Mouse (Mus musculus) heart, postnatal 14 days (tissue): ENCODE data around the gene Pex16. TPM values are rescaled to one million over a fixed set of nuclear protein-coding genes. Genes with fewer than 3 reads are reported as not detected.

Experiments used
- DNase-seq, 2 experiments: peaks; one replicate each; pipeline ENCODE4 v3.0.0; 2021 to 2022
- intact Hi-C: fragments of 180-260 bp; cut with DNase I; formaldehyde crosslinking; loops from one replicate; pipeline ENCODE4 v1.15.1; 2025
- total RNA-seq, 2 experiments: library from RNA; stranded (reverse); gene quantifications; 2 replicates each; pipeline ENCODE4 v1.2.3; 2021

Gene Pex16
- total RNA-seq, 2 experiments from 2014 or later: 23.6 to 25.1 TPM

- intact Hi-C loops: no loop called here
- no peak for DNase-seq
Measured at GRCm38 (mm10) chr2:92365568-92365967, 8.9 kb upstream of the Pex16 start.

GRCm38 (mm10) chr2:92367383-92368029 is 7.0 kb upstream of the Pex16 start:
- intact Hi-C loops: no loop called here
- DNase-seq: no peak

- DNase-seq: no peak
- intact Hi-C loops: no loop called here
Measured at GRCm38 (mm10) chr2:92370375-92370774, 4.1 kb upstream of the Pex16 start.

GRCm38 (mm10) chr2:92370821-92371805 is 3.4 kb upstream of the Pex16 start:
- no peak for DNase-seq
- intact Hi-C loops: no loop called here

GRCm38 (mm10) chr2:92371971-92372690 is 2.3 kb upstream of the Pex16 start:
- DNase-seq: no peak
- intact Hi-C loops: no loop called here

GRCm38 (mm10) chr2:92372767-92373436 is 1.6 kb upstream of the Pex16 start:
- DNase-seq: no peak
- intact Hi-C loops: no loop called here

- DNase-seq: no peak
- intact Hi-C loops: no loop called here
Measured at GRCm38 (mm10) chr2:92373437-92373813, 1.1 kb upstream of the Pex16 start.

- intact Hi-C loops: loop anchor here (2.0 kb wide), 1 partner anchor 62 kb away; no protein-coding TSS in a partner anchor
- DNase-seq: peak; percentile 95
Measured at GRCm38 (mm10) chr2:92375099-92375623, 685 bp downstream of the Pex16 start.

GRCm38 (mm10) chr2:92375788-92376187 is 1.3 kb downstream of the Pex16 start:
- DNase-seq: no peak
- intact Hi-C loops: loop anchor here (2.0 kb wide), 1 partner anchor 61 kb away; no protein-coding TSS in a partner anchor

- no peak for DNase-seq
- intact Hi-C loops: no loop called here
Measured at GRCm38 (mm10) chr2:92376300-92376699, 1.8 kb downstream of the Pex16 start.

GRCm38 (mm10) chr2:92377320-92377719 is 2.8 kb downstream of the Pex16 start:
- no peak for DNase-seq
- intact Hi-C loops: no loop called here

GRCm38 (mm10) chr2:92379783-92380494 is 5.5 kb downstream of the Pex16 start:
- intact Hi-C loops: no loop called here
- no peak for DNase-seq

- intact Hi-C loops: no loop called here
- no peak for DNase-seq
Measured at GRCm38 (mm10) chr2:92380495-92381050, 6.1 kb downstream of the Pex16 start.

GRCm38 (mm10) chr2:92381161-92381560 is 6.7 kb downstream of the Pex16 start:
- intact Hi-C loops: no loop called here
- DNase-seq: no peak

GRCm38 (mm10) chr2:92381901-92382588 is 7.6 kb downstream of the Pex16 start, which contains the start of gene 1700029I15Rik:
TSS of gene 1700029I15Rik (plus strand) at chr2:92382538.
- DNase-seq: no peak
- intact Hi-C loops: no loop called here

- intact Hi-C loops: no loop called here
- no peak for DNase-seq
Measured at GRCm38 (mm10) chr2:92382759-92383158, 8.3 kb downstream of the Pex16 start.

- intact Hi-C loops: no loop called here
Measured at GRCm38 (mm10) chr2:92384101-92384500, 9.6 kb downstream of the Pex16 start.

More at GRCm38 (mm10) chr2:92384101-92384500, 9.6 kb downstream of the Pex16 start:
- no peak for DNase-seq
